Mouse (Mus musculus): ENCODE results near the gene Ist1.

- TF ChIP-seq CTCF (IDR thresholded peaks at IDR 0.05; ENCODE audit: low read depth, low read length) (no peak), POLR2A (IDR thresholded peaks at IDR 0.05; ENCODE audit: borderline replicate concordance, low read depth, low read length) (no peak)
Observed at GRCm38 (mm10) chr8:109638851-109639250, 54.2 kb downstream of the Ist1 start.

All from bone marrow macrophage, adult 2 months (primary cell).